Mouse (Mus musculus) bone marrow, adult 2 months (tissue): ENCODE measurements around the gene Ager.
A peak's percentile ranks its signal among the peaks of the same experiment; 100 is the strongest.

ENCODE experiments used
- CTCF ChIP-seq: fragments of 200-500 bp; IDR thresholded peaks from 2 replicates; pipeline ENCODE4 v1.5.1; 2011; ENCODE audit warnings: low read length, control low read depth; ENCODE audit not compliant: control insufficient read depth, insufficient read depth
- POLR2A ChIP-seq: fragments of 200-500 bp; IDR thresholded peaks from 2 replicates; pipeline ENCODE4 v1.6.1; 2011; ENCODE audit warnings: low read depth, mild to moderate bottlenecking, control low read depth, low read length, borderline replicate concordance; ENCODE audit not compliant: control insufficient read depth

GRCm38 (mm10) chr17:34632261-34632691 is 34.6 kb downstream of the Ager start:
- TF ChIP-seq CTCF (no peak), POLR2A (peak; percentile 48; the same call in 1 of the 2 replicates)
